Mouse (Mus musculus): ENCODE data around the gene Twist2.

The Twist2 gene

DNA sequence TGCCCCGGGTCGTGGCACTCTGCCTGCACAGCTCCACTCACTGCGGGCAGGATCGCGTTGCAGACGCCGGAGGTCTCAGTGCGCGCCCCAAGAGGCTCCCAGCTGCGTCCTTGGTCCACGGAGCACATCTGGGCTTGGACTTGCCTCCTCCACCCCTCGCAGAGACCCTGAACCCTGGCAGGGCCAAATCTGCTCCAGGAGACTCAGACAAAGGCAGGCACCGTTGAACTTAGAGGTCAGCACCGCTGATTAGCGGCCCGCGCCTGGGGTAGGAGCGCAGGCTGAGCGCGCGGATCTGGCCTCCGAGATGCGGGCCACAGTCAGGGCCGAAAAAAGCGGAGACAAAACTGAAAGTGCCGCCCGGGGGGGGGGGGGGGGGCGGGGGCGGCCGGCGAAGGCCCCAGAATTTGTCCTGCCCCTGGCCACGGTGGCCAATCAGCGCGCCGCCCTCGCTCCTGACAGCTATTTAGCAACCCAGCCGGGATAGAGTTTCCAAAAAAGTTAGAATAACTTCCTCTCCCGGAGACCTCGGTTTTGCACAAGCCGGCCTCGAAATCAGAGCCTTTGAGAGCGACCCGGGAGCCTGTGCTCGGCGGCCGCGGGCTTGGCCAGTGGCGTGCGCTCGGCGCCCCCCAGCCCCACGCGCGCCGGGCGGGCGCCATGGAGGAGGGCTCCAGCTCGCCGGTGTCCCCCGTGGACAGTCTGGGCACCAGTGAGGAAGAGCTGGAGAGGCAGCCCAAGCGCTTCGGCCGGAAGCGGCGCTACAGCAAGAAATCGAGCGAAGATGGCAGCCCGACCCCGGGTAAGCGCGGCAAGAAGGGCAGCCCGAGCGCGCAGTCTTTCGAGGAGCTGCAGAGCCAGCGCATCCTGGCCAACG is at the start of gene Twist2:
Gene Twist2 (plus strand): TSS at position 495 of the 877 bp plus-strand sequence.
- no peak for DNase-seq

DNA sequence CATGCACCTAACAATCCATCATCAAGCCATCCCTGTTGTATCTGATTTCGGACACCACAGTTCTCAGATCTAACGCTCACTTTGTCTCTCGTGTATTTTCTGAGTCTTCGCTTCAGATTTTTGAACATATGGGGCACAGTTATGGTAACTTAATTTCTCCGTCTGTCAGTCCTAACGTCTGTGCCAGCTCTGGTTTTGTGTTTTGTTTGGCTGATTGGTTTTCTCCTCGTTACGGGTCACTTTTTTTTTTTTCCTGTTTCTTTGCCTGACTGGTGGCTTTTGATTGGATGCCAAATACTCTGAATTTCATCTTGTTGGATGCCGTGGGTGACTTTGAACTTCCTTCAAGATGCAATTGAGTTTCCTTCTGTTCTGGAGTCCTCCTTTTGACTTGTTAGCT is 48.3 kb upstream of the Twist2 start:
- DNase-seq, result no peak

DNA sequence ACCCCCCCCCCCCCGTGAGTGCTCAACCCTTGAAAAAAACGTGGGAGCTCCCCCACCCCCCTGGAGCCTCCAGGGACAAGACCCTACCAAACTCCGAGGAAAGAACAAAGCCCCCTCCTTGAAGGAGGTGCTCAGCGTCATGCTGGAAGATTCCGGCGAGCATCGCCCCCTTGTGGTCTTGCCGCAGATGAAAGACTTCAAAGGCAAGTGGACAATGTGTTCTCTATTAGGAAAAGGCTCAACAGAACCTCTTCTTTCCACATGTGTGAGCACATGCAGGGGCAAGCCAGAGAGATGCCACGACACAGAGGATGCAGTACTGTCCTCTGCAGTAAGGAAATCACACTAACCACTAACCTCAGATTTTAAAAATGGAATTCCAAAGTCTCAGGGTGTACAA is 46.2 kb upstream of the Twist2 start:
- peak; percentile 29 to 34 for DNase-seq

DNA sequence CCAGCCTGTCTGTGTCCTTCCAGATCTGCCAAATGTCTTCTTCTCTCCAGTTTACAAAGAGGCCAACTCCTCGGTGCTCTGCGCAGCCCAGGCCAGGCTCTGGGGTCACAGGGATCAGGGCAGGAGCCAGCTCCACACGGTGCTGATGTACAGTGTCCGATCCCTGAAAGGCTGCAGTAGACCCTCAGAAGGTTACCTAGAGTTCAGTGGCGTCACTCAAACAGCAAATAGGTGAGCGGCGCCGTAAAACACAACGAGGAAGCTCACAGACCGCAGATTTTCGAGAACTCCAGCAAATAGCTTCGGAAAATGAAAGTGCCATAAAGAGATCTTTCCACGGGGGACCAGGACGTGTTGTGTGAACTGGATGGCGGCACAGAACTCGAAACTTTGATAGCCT is 44.0 kb upstream of the Twist2 start:
- DNase-seq, result no peak

DNA sequence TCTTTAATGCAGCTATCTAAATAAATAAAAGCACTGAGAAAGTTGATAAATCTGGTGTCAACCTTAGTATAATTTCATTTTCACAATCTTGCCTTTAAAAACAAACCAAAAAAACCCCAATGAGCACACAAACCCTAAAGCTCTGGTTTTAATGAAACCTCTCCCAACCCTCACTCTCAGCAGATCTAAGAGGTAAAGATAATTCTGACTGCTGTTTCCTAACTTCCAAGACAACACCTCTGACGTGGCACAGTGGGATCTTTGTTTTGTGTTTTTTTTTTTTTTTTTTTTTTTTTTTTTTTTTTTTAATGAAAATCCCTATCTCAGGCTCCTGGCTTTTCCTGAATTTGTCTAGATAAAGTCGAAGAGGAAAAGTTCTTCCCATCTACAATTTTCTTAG is 43.1 kb upstream of the Twist2 start:
- DNase-seq, result no peak

DNA sequence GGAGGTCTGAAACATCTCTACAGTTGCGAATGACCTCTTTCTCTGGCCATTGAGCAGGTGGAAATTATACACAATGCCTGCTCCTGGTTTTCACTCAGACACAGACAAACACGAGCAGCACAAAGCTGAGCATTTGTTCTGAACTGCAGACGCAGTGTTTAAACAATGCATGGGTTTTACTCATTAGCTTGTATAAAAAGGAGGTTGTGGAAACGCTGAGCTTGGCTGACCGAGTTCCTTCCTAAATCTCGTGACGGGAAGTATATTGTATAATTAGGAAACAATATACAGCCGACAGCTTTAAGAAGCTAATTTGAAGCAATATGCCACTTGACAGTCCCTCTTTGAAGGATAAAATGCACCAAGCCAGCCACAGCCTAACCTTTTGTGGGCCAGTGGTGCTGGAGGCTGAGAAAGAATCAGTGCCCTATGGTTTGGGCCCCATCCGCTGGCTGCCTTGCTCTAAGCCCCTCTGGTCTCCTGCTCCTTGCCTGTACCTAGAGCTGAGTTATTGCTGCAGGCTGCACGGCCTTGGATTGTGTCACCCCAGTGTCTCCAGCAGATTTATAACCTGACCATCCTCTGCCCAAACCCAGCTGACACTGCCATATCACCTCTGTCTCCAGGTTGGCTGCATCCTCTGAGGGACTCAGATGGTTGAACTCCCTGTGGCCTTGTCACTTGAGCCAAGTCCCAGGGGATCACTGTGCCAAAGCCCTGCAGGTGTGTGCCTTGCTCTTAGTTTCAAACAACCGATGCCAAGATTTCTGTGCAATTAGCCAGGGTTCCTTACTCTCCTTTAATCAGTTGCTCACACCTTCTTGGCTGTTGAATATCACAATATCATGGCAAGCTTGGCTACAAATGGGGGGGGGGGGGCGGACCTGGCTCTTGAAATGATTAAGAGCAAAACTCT is 42.4 kb upstream of the Twist2 start:
- DNase-seq, result no peak

DNA sequence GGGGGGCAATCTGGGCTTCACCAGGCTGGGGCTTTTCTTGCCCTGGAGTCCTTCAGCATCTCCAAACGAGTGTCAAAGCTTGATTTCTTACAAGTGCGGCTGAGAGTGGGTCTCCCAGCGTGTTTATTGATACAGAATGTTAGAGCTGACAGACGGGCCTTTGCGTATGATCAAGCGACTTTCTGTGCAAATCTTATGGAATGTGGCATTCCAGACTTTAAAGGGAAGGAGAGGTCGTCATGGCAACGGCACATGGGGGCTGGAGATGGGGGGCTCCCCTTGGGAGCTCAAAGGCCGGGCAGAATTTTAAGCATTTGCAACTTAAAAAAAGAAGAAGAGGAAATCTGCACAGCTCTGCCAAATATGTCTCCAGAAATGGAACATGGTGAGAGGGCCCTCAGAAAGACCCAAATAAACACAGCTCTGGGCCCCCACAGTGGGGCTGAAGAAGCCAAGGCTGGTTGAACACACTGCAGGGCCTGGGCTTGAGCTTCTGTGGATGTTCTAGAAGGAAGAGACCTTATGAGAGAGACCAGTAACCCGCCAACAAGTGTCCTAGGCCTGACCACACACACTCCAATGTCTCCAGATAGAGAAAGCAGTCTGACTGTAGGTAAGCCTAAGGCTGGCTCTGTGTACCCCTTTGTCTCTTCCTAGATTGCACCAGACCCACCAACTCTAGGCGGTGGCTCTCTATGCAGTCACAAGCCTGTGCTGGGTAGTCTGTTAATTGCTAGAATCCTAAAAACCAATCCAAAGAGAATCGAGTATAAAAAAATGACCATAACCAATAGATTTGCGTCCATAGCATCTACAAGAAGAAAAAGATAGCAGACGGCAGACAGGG is 40.9 kb upstream of the Twist2 start:
- no peak for DNase-seq

DNA sequence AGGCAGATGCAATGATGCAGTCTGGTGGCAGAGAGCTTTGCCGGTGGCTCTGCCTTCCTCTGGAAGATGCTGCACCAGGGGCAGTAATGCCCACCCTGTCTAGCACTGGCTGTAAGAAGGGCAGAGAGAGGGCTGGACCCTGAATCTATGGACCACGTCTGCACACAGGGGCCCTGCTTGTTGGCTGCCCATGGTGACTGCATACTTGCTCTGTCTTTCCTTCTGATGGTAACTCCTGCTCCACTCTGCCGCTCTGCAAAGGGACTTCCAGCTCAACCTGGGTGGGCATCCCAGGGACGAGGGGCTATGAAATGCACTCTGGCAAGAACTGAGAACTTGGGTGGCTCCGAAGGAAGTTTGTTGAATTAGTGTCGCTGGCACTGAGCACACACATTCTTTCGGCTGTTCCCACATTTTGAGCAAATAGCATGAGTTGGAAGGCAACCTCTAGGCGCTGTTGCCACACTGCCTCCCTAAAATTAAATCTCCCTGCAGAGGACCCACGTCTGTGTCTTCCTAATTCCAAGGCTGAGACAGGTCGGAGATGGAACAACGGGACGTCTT is 38.7 kb upstream of the Twist2 start:
- no peak for DNase-seq

DNA sequence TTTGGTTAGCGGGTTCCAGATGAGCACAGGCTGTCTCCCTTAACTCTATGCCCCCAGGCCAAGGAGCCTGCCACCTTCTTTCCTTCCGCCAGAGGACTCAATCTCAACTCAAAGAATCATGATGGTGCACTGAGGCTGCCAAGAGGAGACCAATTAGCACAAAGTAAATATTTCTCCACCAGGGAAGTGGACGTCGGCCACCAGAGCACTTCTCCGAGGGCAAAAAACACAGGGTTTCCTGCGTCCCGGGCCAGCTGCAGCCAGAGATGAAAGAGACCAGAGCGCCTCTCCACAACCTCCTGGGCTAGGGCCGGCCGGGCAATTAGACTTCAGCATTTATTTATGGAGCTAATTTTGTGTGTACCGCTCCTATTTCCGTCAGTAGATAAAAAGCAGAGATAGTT is 31.0 kb upstream of the Twist2 start:
- no peak for DNase-seq

DNA sequence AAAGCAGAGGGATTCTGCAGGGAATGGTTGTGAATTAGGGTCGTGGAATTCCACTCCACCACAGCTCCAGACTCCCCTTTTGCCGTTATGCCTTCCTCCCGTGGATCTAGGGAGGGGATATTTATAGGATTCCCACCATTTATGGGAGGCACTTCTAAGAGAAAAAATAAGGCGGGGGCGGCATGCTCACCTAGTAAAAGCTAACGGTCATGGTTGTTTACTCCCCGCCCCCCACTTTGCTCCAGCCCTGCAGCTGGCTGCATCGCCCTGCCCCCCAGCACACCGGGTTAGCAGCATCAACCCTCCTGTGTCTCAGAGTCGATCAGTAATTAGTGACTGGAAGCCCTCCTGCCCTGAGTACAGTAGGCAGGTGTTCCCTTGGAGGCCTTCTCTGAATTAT is 30.6 kb upstream of the Twist2 start:
- DNase-seq, result no peak

DNA sequence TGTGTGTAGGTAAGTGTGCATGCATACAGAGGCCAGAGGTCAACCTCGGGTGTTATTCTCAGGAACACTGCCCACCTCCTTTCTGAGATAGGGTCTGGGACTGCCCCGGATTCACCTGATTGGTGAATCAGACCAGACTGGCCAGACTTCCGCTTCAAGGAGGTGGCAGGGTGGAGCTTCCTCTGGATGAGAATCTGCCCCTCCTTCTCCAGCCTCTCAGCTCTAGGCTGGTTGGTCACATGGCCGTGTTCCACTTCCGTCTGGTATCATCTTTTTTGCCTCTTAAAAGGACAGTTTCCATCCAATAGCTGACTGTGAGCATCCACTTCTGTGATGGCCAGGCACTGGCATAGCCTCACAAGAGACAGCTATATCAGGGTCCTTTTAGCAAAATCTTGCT is 24.3 kb upstream of the Twist2 start:
- no peak for DNase-seq

DNA sequence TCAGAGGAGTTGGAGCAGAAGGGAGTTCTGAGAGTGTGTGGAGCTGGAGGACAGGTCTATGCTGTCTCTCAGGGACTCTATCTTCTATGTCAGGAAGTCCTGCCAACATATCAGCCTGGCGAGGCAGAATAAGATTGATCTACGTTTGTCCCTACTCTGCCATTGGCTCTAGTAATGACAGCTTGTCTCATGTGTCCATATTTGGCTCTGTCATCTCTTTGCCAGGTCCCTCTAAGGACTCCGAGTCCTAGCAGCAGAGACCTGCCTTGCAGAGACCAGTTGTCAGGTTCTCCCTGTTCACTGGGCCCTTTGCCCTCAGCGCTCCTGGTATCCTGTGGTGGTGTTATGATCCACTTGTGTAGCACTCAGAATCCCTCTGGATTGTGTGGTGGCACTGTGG is 21.4 kb upstream of the Twist2 start:
- no peak for DNase-seq

DNA sequence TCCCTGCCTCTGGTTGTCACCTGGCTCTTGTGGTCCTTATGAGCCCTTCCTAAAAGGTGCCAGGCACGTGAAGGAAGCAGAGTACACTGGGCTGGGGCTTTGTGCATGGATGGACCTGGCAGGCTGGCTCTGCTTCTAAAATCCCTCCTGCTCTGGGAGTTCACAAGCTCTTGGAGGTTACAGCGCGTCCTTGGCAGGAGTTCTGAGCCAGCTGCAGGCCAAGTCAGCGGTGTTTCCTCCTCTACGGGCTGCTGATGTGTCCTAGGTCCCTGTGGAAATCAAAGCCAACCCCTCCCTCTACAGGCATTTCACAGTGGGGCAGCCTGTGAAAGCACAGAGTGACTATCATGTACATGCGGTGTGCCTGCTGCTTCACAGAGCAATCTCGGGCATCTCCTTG is 20.1 kb upstream of the Twist2 start:
- DNase-seq, result no peak

DNA sequence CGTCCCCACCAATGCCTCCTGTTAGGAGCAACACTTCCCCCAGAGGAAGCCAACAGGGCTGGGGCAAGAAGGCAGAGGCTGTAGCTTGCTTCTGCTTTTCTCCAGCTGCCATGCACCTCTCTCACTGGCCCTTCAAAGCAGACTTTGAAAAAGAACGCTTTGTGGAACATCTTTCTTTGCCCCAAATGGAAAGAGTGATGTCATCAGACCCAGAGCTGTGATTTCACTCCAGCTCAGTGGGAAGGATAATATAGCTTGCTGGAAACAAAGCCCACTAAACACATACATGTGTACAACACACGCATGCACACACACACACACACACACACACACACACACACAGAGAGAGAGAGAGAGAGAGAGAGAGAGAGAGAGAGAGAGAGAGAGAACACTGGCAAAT is 17.1 kb upstream of the Twist2 start:
- DNase-seq, result no peak

DNA sequence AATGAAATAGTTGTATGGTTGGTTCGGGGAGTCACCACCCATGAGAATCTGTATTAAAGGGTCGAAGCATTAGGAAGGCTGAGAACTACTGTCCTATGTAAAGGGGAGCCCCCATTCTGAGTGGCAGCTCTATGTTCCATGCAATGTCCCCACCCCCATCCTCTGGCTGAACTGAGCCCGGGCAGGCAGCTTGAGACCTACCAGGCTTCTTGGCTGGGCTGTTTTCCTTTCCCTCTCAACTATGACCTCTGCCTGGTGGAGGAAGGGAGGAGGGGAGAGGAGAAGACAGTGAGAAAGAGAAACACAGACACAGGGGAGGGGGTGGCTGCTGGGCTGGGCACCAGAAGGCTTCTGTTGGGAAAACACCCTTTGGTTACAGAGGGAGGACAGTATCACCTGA is 1.9 kb upstream of the Twist2 start:
- no peak for DNase-seq

DNA sequence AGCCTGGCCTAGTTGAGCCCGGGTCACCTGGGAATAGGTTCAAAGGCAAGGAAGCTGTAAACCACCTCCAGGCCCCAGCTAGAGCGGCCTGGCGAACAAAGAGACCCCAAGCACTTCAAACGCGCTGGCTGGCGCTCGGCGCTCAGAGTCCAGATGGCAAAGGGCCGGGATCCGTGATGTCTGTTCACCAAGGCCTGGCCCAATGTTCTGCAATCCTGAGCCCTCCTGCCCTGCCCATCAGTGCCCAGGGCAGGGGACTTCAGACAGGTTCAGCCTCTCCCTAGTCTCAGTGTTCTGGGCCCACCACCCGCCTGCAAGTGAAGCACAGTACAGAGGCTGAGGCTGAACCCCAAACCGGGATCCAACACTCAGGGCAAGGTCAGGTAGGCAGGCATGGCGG is 913 bp upstream of the Twist2 start:
- no peak for DNase-seq

DNA sequence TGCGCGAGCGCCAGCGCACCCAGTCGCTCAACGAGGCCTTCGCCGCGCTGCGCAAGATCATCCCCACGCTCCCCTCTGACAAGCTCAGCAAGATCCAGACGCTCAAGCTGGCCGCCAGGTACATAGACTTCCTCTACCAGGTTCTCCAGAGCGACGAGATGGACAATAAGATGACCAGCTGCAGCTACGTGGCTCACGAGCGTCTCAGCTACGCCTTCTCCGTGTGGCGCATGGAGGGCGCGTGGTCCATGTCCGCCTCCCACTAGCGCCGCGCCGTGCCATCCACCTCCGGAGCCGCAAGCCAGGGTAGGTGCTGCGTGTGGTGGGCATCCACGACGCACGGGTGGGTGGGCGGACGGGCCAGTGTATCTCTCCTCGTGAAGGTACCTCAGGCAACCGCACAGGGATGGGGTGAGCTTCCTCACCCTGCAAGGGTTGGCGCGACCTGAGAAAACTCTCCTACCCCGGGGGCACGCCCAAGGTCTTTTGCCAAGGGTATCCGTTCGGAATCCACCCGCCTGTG is 644 bp downstream of the Twist2 start:
- no peak for DNase-seq

DNA sequence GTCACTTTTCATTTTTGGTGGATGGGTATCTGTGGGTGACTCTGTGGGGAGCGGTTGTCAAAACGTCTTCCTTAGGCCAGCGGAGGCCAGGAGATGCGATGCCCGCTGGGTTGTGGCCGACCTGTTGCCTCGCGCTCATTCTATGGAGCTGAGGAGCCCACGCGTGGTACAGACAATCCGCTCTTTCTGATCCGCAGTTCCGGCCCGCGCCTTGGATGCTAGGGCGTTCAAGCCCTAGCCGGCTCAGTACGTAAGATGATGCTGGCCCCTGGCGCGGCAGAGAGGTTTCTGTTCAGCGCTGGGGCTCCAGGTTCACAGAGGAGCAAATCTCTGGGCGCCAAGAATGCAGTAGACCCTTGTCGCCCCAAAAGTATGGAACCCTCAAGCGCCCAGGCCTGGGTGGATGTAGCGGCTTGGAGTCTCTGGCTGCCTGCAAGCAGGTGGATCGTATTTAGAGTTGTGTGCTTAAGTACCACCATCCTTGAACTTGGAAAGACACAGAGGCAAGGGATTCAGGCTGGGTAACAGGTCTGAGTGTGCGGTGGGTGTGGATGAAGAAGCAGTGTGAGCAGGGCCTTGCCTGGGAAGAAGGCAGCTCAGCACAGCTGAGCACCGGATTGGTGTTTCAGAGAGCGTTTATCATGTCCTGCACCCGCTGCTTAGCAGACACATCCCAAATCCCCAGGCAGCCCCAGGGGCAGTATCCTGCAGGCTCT is 1.3 kb downstream of the Twist2 start:
- no peak for DNase-seq

DNA sequence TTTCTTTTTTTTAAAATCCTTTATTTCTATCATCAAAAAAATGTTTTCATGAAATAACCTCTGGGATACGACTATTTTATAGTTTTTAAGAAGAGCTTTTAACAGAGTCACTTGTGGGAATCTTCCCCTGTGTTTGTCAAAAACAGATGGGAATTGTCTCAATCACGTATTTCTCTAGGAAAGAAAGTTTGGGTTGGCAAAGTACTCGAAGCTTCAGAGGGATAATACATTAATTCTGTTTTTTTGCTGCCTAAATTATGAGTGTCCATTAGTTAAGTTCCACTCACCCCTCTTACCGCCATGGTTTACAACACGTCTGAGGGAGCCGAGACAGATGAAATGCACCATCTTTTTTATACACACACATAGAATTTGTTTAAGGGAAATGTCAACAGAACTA is 2.2 kb downstream of the Twist2 start:
- DNase-seq, result no peak

DNA sequence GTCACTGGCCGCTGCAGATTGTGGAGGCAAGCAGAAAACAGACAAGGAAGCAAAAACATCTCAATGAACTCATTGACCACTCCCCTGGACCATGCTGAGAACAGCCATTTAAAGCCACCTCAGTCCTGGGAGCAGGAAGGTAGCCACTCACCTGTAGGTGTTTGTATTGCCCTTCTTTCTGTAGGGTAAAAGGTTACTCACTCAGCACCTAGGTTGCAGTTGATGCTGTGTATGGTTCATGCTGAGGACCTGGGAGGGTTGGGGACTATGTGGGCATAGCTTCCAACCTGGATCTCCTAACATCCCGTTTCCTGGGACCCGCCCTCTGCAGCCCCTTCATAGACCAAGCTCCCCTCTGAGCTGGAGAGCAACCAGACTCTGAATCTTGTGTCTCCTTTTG is 14.8 kb downstream of the Twist2 start:
- DNase-seq, result no peak

DNA sequence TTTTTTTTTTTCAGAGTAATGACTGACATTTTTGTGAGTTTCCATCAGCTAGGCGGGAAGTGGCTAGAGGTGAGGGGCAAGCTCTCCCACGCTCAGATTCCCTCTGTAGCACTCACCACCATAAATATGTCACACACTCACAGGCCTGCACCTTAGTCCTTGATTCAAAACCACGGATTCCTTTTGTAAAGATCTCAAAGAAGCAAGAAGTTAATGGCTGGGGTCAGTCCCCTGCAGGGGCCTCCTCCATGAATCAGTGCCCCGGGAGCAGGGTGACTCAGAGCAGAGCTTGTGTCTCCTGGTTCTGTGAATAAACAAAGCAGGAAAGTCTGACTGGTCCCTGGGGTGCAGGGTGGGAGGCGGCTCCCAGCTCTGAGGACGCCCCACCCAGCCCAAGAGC is 15.3 kb downstream of the Twist2 start:
- no peak for DNase-seq

DNA sequence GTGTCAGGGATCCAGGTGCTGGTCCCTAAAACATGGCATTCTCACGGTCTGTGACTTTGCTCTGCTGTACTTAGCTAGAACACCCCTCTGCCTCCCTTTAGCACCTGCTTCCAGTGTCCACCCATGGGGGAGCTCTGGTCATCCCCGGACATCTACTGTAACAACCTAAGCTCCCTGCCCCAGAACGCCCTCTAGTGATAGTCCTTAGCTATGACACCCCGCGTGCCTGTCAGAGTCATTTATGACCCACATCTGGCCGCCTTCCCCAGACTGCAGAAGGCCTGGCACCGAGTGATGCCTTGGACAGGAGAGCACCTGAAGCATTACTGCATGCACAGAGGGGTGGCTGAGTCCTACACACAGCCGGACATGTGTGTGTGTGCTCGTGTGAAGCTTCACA is 18.0 kb downstream of the Twist2 start:
- DNase-seq, result no peak
